Mouse (Mus musculus) heart, embryonic 14.5 days (tissue): ENCODE data around the gene Olfr745. TPM values are rescaled to one million over a fixed set of nuclear protein-coding genes. Genes with fewer than 3 reads are reported as not detected.

Experiments
- ATAC-seq: fragments of 200-750 bp; cut with Nextera tagmentation; 2 replicates; pipeline ENCODE4 v1.8.0; 2017; ENCODE audit warnings: low read depth, moderate TSS enrichment; ENCODE audit not compliant: insufficient number of reproducible peaks, insufficient read depth, low FRiP score
- H3K27ac ChIP-seq, 2 experiments: fragments of 200-500 bp in 1 of 2; fragments of 300-500 bp in 1 of 2; sonication (generic) in 1 of 2; replicated peaks in 1 of 2; 2 replicates each; pipeline ENCODE4 v1.5.1; 2012 to 2014; ENCODE audit warnings: low read depth in 2 of 2, low read length in 2 of 2, control low read depth in 1 of 2, mild to moderate bottlenecking in 1 of 2, mixed read lengths in 1 of 2; ENCODE audit not compliant: control insufficient read depth in 1 of 2, insufficient read depth in 1 of 2
- H3K27me3 ChIP-seq: fragments of 300-500 bp; sonication (generic); 2 replicates; pipeline ENCODE4 v1.6.1; 2014; ENCODE audit warnings: mild to moderate bottlenecking, low read length, control low read depth; ENCODE audit not compliant: control insufficient read depth, insufficient read depth
- H3K36me3 ChIP-seq: fragments of 300-500 bp; sonication (generic); 2 replicates; pipeline ENCODE4 v1.6.1; 2014; ENCODE audit warnings: mild to moderate bottlenecking, control low read depth, low read length, mixed read lengths; ENCODE audit not compliant: control insufficient read depth, insufficient read depth
- H3K4me1 ChIP-seq, 2 experiments: fragments of 200-500 bp in 1 of 2; fragments of 300-500 bp in 1 of 2; sonication (generic) in 1 of 2; 2 replicates each; pipeline ENCODE4 v1.6.1; 2012 to 2014; ENCODE audit warnings: low read length in 2 of 2, control low read depth in 1 of 2, mixed read lengths in 1 of 2; ENCODE audit not compliant: control insufficient read depth in 2 of 2, insufficient read depth in 2 of 2
- H3K4me2 ChIP-seq: fragments of 300-500 bp; sonication (generic); 2 replicates; pipeline ENCODE4 v1.6.1; 2014; ENCODE audit warnings: mild to moderate bottlenecking, low read length
- H3K4me3 ChIP-seq, 2 experiments: fragments of 200-500 bp in 1 of 2; fragments of 300-500 bp in 1 of 2; sonication (generic) in 1 of 2; 2 replicates each; pipeline ENCODE4 v1.5.1; 2012 to 2014; ENCODE audit warnings: low read length in 2 of 2, mild to moderate bottlenecking in 2 of 2, control low read depth in 1 of 2, low read depth in 1 of 2, moderate library complexity in 1 of 2; ENCODE audit not compliant: control insufficient read depth in 1 of 2, insufficient read depth in 1 of 2
- H3K9ac ChIP-seq: fragments of 300-500 bp; sonication (generic); 2 replicates; pipeline ENCODE4 v1.6.1; 2014; ENCODE audit warnings: mild to moderate bottlenecking, low read length
- H3K9me3 ChIP-seq: fragments of 300-500 bp; sonication (generic); 2 replicates; pipeline ENCODE4 v1.6.1; 2016; ENCODE audit warnings: low read length, control low read depth; ENCODE audit not compliant: control insufficient read depth
- WGBS: fragments of 180-500 bp; shearing (Covaris S2); extraction: QIAGEN DNeasy Blood & Tissue Kit; methylation state at CpG from one replicate; pipeline ENCODE4 v1.1.7; 2014; 5-methylcytosine and 5-hydroxymethylcytosine counted together
- polyA plus RNA-seq: library from polyadenylated mRNA; unstranded; fragments of >200 nt; fragmentation: Nextera tagmentation; extraction: Ambion mirVana; gene quantifications from 2 replicates; pipeline ENCODE4 v1.2.1, GENCODE M21; 2014

Olfr745 gene
- polyA plus RNA-seq, result not detected in 2 replicates

DNA sequence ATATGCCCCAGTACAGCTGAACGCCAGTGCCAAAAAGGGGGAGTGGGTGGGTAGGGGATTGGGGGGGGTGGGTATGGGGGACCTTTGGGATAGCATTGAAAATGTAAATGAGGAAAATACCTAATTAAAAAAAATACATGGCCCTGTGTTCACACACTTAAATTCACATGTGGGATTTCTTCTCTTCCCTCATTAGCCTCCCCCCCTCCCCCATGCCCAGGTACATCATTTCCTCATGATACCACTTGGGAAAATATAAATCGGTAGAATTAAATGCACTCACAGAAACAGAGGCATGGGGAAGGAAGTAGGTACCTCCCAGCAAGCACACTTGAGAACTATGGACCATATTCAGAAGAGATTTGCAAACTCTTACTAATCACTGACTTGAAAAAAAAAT, at the start of gene Olfr745:
Olfr745 (plus strand) TSS at position 301 of the 400 bp plus-strand sequence.
- WGBS, result 75% methylated on average over 2 of the region's 2 CpGs
- Histone ChIP-seq H3K4me3 (no peak within 1 kb of the TSS), H3K36me3 (no peaks in the 10 kb centered on the region), H3K9me3 (peaks cover 3% of the 10 kb centered on the region; the same call in 1 of the 2 replicates), H3K27ac (no peak within 1 kb of the TSS), H3K4me1 (no peaks in the 10 kb centered on the region), H3K9ac (no peak within 1 kb of the TSS), H3K4me2 (no peak within 1 kb of the TSS), H3K27me3 (no peaks in the 10 kb centered on the region)
- no peak for ATAC-seq

GRCm38 (mm10) chr14:50614579-50614978, 24.6 kb upstream of the Olfr745 start, which contains the start of gene Olfr744:
Olfr744 (plus strand) TSS chr14:50614879.
- no peak within 1 kb of the TSS for H3K4me3 ChIP-seq
- 77% methylated on average over 2 of the region's 2 CpGs for WGBS

GRCm38 (mm10) chr14:50646783-50647182, 7.6 kb downstream of the Olfr745 start, which contains the start of gene Olfr746:
Olfr746 (plus strand) TSS chr14:50647083.
- Histone ChIP-seq H3K27ac (no peak within 1 kb of the TSS), H3K9me3 (no peaks in the 10 kb centered on the region), H3K4me2 (no peak within 1 kb of the TSS), H3K4me1 (no peaks in the 10 kb centered on the region), H3K27me3 (no peaks in the 10 kb centered on the region), H3K9ac (no peak within 1 kb of the TSS), H3K4me3 (no peak within 1 kb of the TSS), H3K36me3 (no peaks in the 10 kb centered on the region)
- no peak for ATAC-seq

More at GRCm38 (mm10) chr14:50614579-50614978, 24.6 kb upstream of the Olfr745 start, which contains the start of gene Olfr744:
- H3K9me3 ChIP-seq, result no peaks in the 10 kb centered on the region
- no peak within 1 kb of the TSS for H3K4me2 ChIP-seq
- H3K27ac ChIP-seq, result no peak within 1 kb of the TSS
- no peak within 1 kb of the TSS for H3K9ac ChIP-seq
- H3K4me1 ChIP-seq, result no peaks in the 10 kb centered on the region
- no peaks in the 10 kb centered on the region for H3K27me3 ChIP-seq
- ATAC-seq, result no peak
- no peaks in the 10 kb centered on the region for H3K36me3 ChIP-seq

- ATAC-seq, result no peak
- Histone ChIP-seq H3K4me3 (no peak within 1 kb of the TSS), H3K4me1 (no peaks in the 10 kb centered on the region), H3K27me3 (no peaks in the 10 kb centered on the region), H3K9ac (no peak within 1 kb of the TSS), H3K27ac (no peak within 1 kb of the TSS), H3K9me3 (no peaks in the 10 kb centered on the region), H3K4me2 (no peak within 1 kb of the TSS), H3K36me3 (no peaks in the 10 kb centered on the region)
- WGBS, result 78% methylated on average over 3 of the region's 3 CpGs
These were observed 53.9 kb downstream of the Olfr745 start, which contains the start of gene Olfr747 for GRCm38 (mm10) chr14:50693106-50693505. Olfr747 (minus strand) TSS chr14:50693206.

Other genes with a start within 250 kb of the Olfr745 start
- gene Olfr738, start 231.8 kb upstream of the Olfr745 start, polyA plus RNA-seq, result not detected in 2 replicates
- not detected in 2 replicates for gene Olfr739, start 220.8 kb upstream of the Olfr745 start, polyA plus RNA-seq
- gene Olfr740, start 193.8 kb upstream of the Olfr745 start, polyA plus RNA-seq, result not detected in 2 replicates
- gene Olfr741, start 166.7 kb upstream of the Olfr745 start, polyA plus RNA-seq, result not detected in 2 replicates
- gene Olfr742, start 135.8 kb upstream of the Olfr745 start, polyA plus RNA-seq, result not detected in 2 replicates
- not detected in 2 replicates for gene Olfr743, start 117.5 kb upstream of the Olfr745 start, polyA plus RNA-seq
- not detected in 2 replicates for gene Olfr744, start 24.5 kb upstream of the Olfr745 start, polyA plus RNA-seq
- gene Olfr746, start 7.7 kb downstream of the Olfr745 start, polyA plus RNA-seq, result not detected in 2 replicates
- gene Olfr747, start 53.8 kb downstream of the Olfr745 start, polyA plus RNA-seq, result not detected in 2 replicates
- not detected in 2 replicates for gene Olfr748, start 68.0 kb downstream of the Olfr745 start, polyA plus RNA-seq
- gene Olfr749, start 105.7 kb downstream of the Olfr745 start, polyA plus RNA-seq, result not detected in 2 replicates
- gene Ttc5, start 146.1 kb downstream of the Olfr745 start, polyA plus RNA-seq, result 48.8 and 51.8 TPM in 2 replicates
- gene Ccnb1ip1, start 168.3 kb downstream of the Olfr745 start, polyA plus RNA-seq, result not detected in 2 replicates
- 42.4 and 46.0 TPM in 2 replicates for gene Parp2, start 168.5 kb downstream of the Olfr745 start, polyA plus RNA-seq
- gene Tep1, start 231.2 kb downstream of the Olfr745 start, polyA plus RNA-seq, result 6.6 and 8.3 TPM in 2 replicates